Comparison of ENCODE assay signal across 34 mouse cellular contexts in the genomic region with DNA sequence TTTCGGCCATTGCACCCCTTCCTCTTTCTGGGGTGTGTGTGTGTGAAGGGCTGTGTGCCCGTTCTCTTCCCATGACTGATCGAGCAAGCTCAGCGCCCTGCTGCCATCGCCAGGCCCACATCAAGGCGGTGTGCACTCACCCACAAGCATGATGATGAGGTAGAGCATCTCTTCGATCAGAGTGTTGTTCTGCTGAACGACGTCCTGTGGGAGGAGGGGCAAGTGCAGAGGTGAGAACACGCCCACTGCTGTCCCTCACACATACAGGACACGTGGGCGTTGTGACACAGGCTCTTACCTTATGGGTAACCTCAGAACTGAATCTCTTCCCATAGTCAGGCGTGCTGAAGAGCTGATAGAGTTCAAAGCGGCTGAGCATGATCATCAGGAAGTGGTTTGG. TPM values are rescaled to one million over a fixed set of nuclear protein-coding genes. Genes with fewer than 3 reads are reported as not detected.
DNase-seq lines count a peak whose midpoint lies in the region; ATAC-seq and TF ChIP-seq lines count a peak whose summit lies in the region.
"Had no signal": no experiment of that assay in that cellular context is flagged by ENCODE, and none has a peak within 500 bp of the region (broad histone marks: within the 10 kb centered on the region; RNA-seq: fewer than 3 reads in every experiment).

No protein-coding gene starts in this region.

- no peak for TF ChIP-seq EP300 in stomach, postnatal 0 days (optimal IDR thresholded peaks at IDR 0.05)

- H3K9ac ChIP-seq in stomach, postnatal 0 days (ENCODE audit: low read length): no peak overlapping the region
- H3K9ac ChIP-seq: forebrain, embryonic 15.5 days; heart, embryonic 13.5 days; hindbrain, embryonic 14.5 days; intestine, embryonic 15.5 days; limb, embryonic 15.5 days; liver, embryonic 14.5 days; lung, embryonic 14.5 days; midbrain, embryonic 13.5 days; neural tube, embryonic 13.5 days had no signal

- peak; percentile 3 to 4 for DNase-seq in spleen, postnatal 36 days (ENCODE audit: low spot score in 2 of 2)
- no peak for DNase-seq in spleen, postnatal 4 days (ENCODE audit: low spot score in 2 of 2)
- peak; percentile 9 to 17 for DNase-seq in CD8-positive naive resting alpha-beta T cell, adult 2 months (ENCODE audit: low read depth in 2 of 2, low spot score in 2 of 2)
- no peak for DNase-seq in stomach, postnatal 0 days (ENCODE audit: low spot score)
- DNase-seq in layer of hippocampus, adult 11-12 months (ENCODE audit: low spot score): no peak
- no peak for DNase-seq in limb, embryonic 10.5 days (ENCODE audit: low spot score)
- no peak for DNase-seq in adrenal gland, adult 2 months
- DNase-seq: adrenal gland, postnatal 36 days; cerebellum, adult 11 months; cerebellum, adult 9-11 months; gastrocnemius, postnatal 25 days; heart, adult 2 months; heart, postnatal 36 days; kidney, adult 8-10 months; kidney, postnatal 25 days; lung, embryonic 14.5 days; right cerebral cortex, adult 18-20 months; right cerebral cortex, postnatal 4 days had no signal

- H3K27ac ChIP-seq in stomach, postnatal 0 days (replicated peaks): no peak overlapping the region
- no peak overlapping the region for H3K27ac ChIP-seq in limb, embryonic 10.5 days
- H3K27ac ChIP-seq: embryonic facial prominence, embryonic 10.5 days; forebrain, embryonic 15.5 days; heart, adult 2 months; heart, embryonic 13.5 days; hindbrain, embryonic 14.5 days; intestine, embryonic 15.5 days; left cerebral cortex, adult 2 months; limb, embryonic 15.5 days; liver, embryonic 14.5 days; midbrain, embryonic 13.5 days; neural tube, embryonic 13.5 days had no signal

- peak; percentile 95 for ATAC-seq in inflammation-experienced regulatory T-cells, adult 6 months
- ATAC-seq in stomach, postnatal 0 days (ENCODE audit: low FRiP score, low TSS enrichment): peak; percentile 40; the same call in 1 of the 2 replicates
- ATAC-seq: forebrain, embryonic 15.5 days; intestine, embryonic 15.5 days; midbrain, embryonic 13.5 days had no signal

- TF ChIP-seq CTCF in stomach, postnatal 0 days (IDR thresholded peaks at IDR 0.05; ENCODE audit: low read depth): no peak

- 90% methylated on average over 14 of the region's 14 CpGs for WGBS in stomach, postnatal 0 days
- WGBS in limb, embryonic 10.5 days: 90% methylated on average over 14 of the region's 14 CpGs

- no peak overlapping the region for H3K4me2 ChIP-seq in stomach, postnatal 0 days (replicated peaks; ENCODE audit: low read depth)
- H3K4me2 ChIP-seq: forebrain, embryonic 15.5 days; heart, embryonic 13.5 days; hindbrain, embryonic 14.5 days; intestine, embryonic 15.5 days; limb, embryonic 15.5 days; lung, embryonic 14.5 days; midbrain, embryonic 13.5 days; neural tube, embryonic 13.5 days had no signal

- no peak overlapping the region for H3K4me3 ChIP-seq in stomach, postnatal 0 days (ENCODE audit: low read depth, low read length)
- no peak overlapping the region for H3K4me3 ChIP-seq in limb, embryonic 10.5 days
- H3K4me3 ChIP-seq: embryonic facial prominence, embryonic 10.5 days; forebrain, embryonic 15.5 days; heart, adult 2 months; heart, embryonic 13.5 days; intestine, embryonic 15.5 days; left cerebral cortex, adult 2 months; limb, embryonic 15.5 days; megakaryocyte, embryonic 14.5 days; midbrain, embryonic 13.5 days; neural tube, embryonic 13.5 days had no signal

- no peaks in the 10 kb centered on the region for H3K27me3 ChIP-seq in stomach, postnatal 0 days (ENCODE audit: control insufficient read depth, insufficient read depth, low read length)
- no peaks in the 10 kb centered on the region for H3K27me3 ChIP-seq in limb, embryonic 10.5 days (ENCODE audit: low read depth, poor library complexity, severe bottlenecking)
- H3K27me3 ChIP-seq: forebrain, embryonic 15.5 days; heart, embryonic 13.5 days; intestine, embryonic 15.5 days; limb, embryonic 15.5 days; megakaryocyte, embryonic 14.5 days; midbrain, embryonic 13.5 days; neural tube, embryonic 13.5 days had no signal

- no peaks in the 10 kb centered on the region for H3K4me1 ChIP-seq in stomach, postnatal 0 days (replicated peaks; ENCODE audit: control insufficient read depth, insufficient read depth)
- H3K4me1 ChIP-seq in limb, embryonic 10.5 days: no peaks in the 10 kb centered on the region
- H3K4me1 ChIP-seq: embryonic facial prominence, embryonic 10.5 days; forebrain, embryonic 15.5 days; heart, embryonic 13.5 days; intestine, embryonic 15.5 days; limb, embryonic 15.5 days; midbrain, embryonic 13.5 days; neural tube, embryonic 13.5 days had no signal

- H3K36me3 ChIP-seq in stomach, postnatal 0 days (ENCODE audit: control insufficient read depth, insufficient read depth, low read length): peaks cover 61% of the 10 kb centered on the region
- H3K36me3 ChIP-seq in limb, embryonic 10.5 days: peaks cover 99% of the 10 kb centered on the region

- no peaks in the 10 kb centered on the region for H3K9me3 ChIP-seq in stomach, postnatal 0 days (ENCODE audit: control insufficient read depth, low read length)
- no peaks in the 10 kb centered on the region for H3K9me3 ChIP-seq in limb, embryonic 10.5 days (replicated peaks)
- H3K9me3 ChIP-seq: embryonic facial prominence, embryonic 10.5 days; forebrain, embryonic 15.5 days; heart, embryonic 13.5 days; intestine, embryonic 15.5 days; limb, embryonic 15.5 days; megakaryocyte, embryonic 14.5 days; midbrain, embryonic 13.5 days; neural tube, embryonic 13.5 days had no signal

RNA-seq across cellular contexts. Expression of gene Ubr2, which starts 43.5 kb away (rescaled TPM):
- 10 to 100 TPM; 12.1 to 19.4 (median 13.2) TPM for polyA plus RNA-seq in inflammation-experienced regulatory T-cells, adult 6 months (2017; shearing (Covaris generic))
- polyA plus RNA-seq in stomach, postnatal 0 days (2015; fragmentation: Nextera tagmentation; extraction: Ambion mirVana): 5.9 and 6.1 TPM in 2 replicates
- 18.5 and 18.8 TPM in 2 replicates for polyA plus RNA-seq in limb, embryonic 10.5 days (2016; fragmentation: Nextera tagmentation; extraction: Ambion mirVana)
- total RNA-seq in adrenal gland, adult 2 months (2021): 10 to 100 TPM; 57.6 to 87.4 TPM
- polyA plus RNA-seq in adrenal gland, adult 2 months (2012; rRNA removed): 36.2 and 41.4 TPM in 2 replicates

RNA-seq across cellular contexts. Expression of gene Prph2, which starts 56.6 kb away (rescaled TPM):
- polyA plus RNA-seq in inflammation-experienced regulatory T-cells, adult 6 months (2017; shearing (Covaris generic)): not detected
- polyA plus RNA-seq in stomach, postnatal 0 days (2015; fragmentation: Nextera tagmentation; extraction: Ambion mirVana): not detected in 2 replicates
- polyA plus RNA-seq in limb, embryonic 10.5 days (2016; fragmentation: Nextera tagmentation; extraction: Ambion mirVana): not detected in 2 replicates
- not detected for total RNA-seq in adrenal gland, adult 2 months (2021)
- polyA plus RNA-seq in adrenal gland, adult 2 months (2012; rRNA removed): not detected in 2 replicates
- total RNA-seq: adrenal gland, postnatal 36 days; common myeloid progenitor, adult 5-6 weeks; gastrocnemius, postnatal 25 days; heart, adult 2 months; heart, postnatal 36 days; left cerebral cortex, adult 2 months; left cerebral cortex, postnatal 36 days; MEL had no signal
- polyA plus RNA-seq: embryonic facial prominence, embryonic 10.5 days; forebrain, embryonic 15.5 days; heart, adult 2 months; heart, embryonic 13.5 days; hindbrain, embryonic 14.5 days; intestine, embryonic 15.5 days; limb, embryonic 15.5 days; liver, embryonic 14.5 days; lung, embryonic 14.5 days; midbrain, embryonic 13.5 days; neural tube, embryonic 13.5 days; urinary bladder, adult 2 months had no signal

Comparison
In these comparisons a context has a peak if more than half of its experiments do, and no peak if none do; other contexts are left out.
1. DNase-seq: peak in spleen, postnatal 36 days (2 of 2) and CD8-positive naive resting alpha-beta T cell, adult 2 months (2 of 2); none in spleen, postnatal 4 days (0 of 2), stomach, postnatal 0 days (single experiment), layer of hippocampus, adult 11-12 months (single experiment), limb, embryonic 10.5 days (single experiment) and adrenal gland, adult 2 months (single experiment).